Mouse (Mus musculus) urinary bladder, postnatal 25 days (tissue): Measurements from ENCODE around the gene Zgrf1.

Experiments
- DNase-seq: peaks from one replicate; pipeline ENCODE4 v3.0.0; 2022; ENCODE audit warnings: low spot score

The Zgrf1 gene

GRCm38 (mm10) chr3:127558201-127558600 lies 4.9 kb downstream of the Zgrf1 start:
- no peak for DNase-seq

GRCm38 (mm10) chr3:127562974-127563373 lies 9.7 kb downstream of the Zgrf1 start:
- no peak for DNase-seq

- DNase-seq: no peak
Observed at GRCm38 (mm10) chr3:127565129-127565528, 11.8 kb downstream of the Zgrf1 start.

GRCm38 (mm10) chr3:127572557-127572956 lies 19.3 kb downstream of the Zgrf1 start:
- DNase-seq: peak; percentile 8

GRCm38 (mm10) chr3:127597136-127597535 lies 43.8 kb downstream of the Zgrf1 start:
- DNase-seq: no peak

- no peak for DNase-seq
Observed at GRCm38 (mm10) chr3:127608109-127608508, 54.8 kb downstream of the Zgrf1 start.

- DNase-seq: peak; percentile 75
Observed at GRCm38 (mm10) chr3:127625296-127625695, 72.0 kb downstream of the Zgrf1 start.

GRCm38 (mm10) chr3:127625701-127626399 lies 72.6 kb downstream of the Zgrf1 start:
- DNase-seq: no peak

- no peak for DNase-seq
Observed at GRCm38 (mm10) chr3:127626524-127626923, 73.2 kb downstream of the Zgrf1 start.

- DNase-seq: no peak
Observed at GRCm38 (mm10) chr3:127627151-127627955, 74.1 kb downstream of the Zgrf1 start.

- DNase-seq: no peak
Observed at GRCm38 (mm10) chr3:127627956-127628310, 74.6 kb downstream of the Zgrf1 start.

- no peak for DNase-seq
Observed at GRCm38 (mm10) chr3:127628311-127629184, 75.3 kb downstream of the Zgrf1 start.

GRCm38 (mm10) chr3:127630190-127630589 lies 76.9 kb downstream of the Zgrf1 start:
- DNase-seq: no peak

- DNase-seq: no peak
Observed at GRCm38 (mm10) chr3:127630735-127631372, 77.6 kb downstream of the Zgrf1 start.

- no peak for DNase-seq
Observed at GRCm38 (mm10) chr3:127631582-127631981, 78.3 kb downstream of the Zgrf1 start.

- DNase-seq: no peak
Observed at GRCm38 (mm10) chr3:127632531-127632930, 79.2 kb downstream of the Zgrf1 start.

- DNase-seq: no peak
Observed at GRCm38 (mm10) chr3:127633080-127634032, 80.1 kb downstream of the Zgrf1 start, which contains the start of gene Neurog2. Gene Neurog2 (plus strand): TSS chr3:127633135.

- peak; percentile 86 for DNase-seq
Observed at GRCm38 (mm10) chr3:127634101-127634983, 81.1 kb downstream of the Zgrf1 start.

- DNase-seq: no peak
Observed at GRCm38 (mm10) chr3:127634984-127635349, 81.7 kb downstream of the Zgrf1 start.
